Mouse (Mus musculus) bone marrow macrophage, adult 2 months (primary cell): ENCODE measurements around the gene AB124611.
"Not testable (repeated sequence)": the region's sequence is repeated elsewhere in the genome, so short reads cannot be mapped to it uniquely, and the experiment has no call there.

ENCODE experiments used
- CTCF ChIP-seq: IDR thresholded peaks from 2 replicates; pipeline ENCODE4 v1.5.1; 2012; ENCODE audit warnings: low read depth, mild to moderate bottlenecking, low read length, moderate library complexity
- POLR2A ChIP-seq: IDR thresholded peaks from 2 replicates; pipeline ENCODE4 v1.6.1; 2012; ENCODE audit warnings: mild to moderate bottlenecking, low read depth, low read length, borderline replicate concordance

- TF ChIP-seq CTCF, POLR2A: not testable (repeated sequence)
Observed at GRCm38 (mm10) chr9:21518690-21519089, 7.3 kb upstream of the AB124611 start.
